Mouse (Mus musculus) E14TG2a.4 (cell line): ENCODE measurements around the gene Col25a1.

Experiments
- CTCF ChIP-seq: conservative IDR thresholded peaks from 2 replicates; pipeline ENCODE4 v1.5.1; 2014; ENCODE audit warnings: low read length
- NANOG ChIP-seq: IDR thresholded peaks from 2 replicates; pipeline ENCODE4 v1.6.1; 2014; ENCODE audit warnings: borderline replicate concordance, low read length, mixed read lengths
- POU5F1 ChIP-seq: IDR thresholded peaks from 2 replicates; pipeline ENCODE4 v1.6.1; 2014; ENCODE audit warnings: low read length, borderline replicate concordance

- no peak for TF ChIP-seq CTCF
- TF ChIP-seq NANOG, result no peak
- TF ChIP-seq POU5F1, result no peak
Observed at GRCm38 (mm10) chr3:130413239-130413638, 281.9 kb downstream of the Col25a1 start.
